Mouse (Mus musculus): ENCODE data around the gene Xrra1.

GRCm38 (mm10) chr7:99904421-99905005, 45.6 kb downstream of the Xrra1 start:
- TF ChIP-seq POLR2A (IDR thresholded peaks at IDR 0.05; ENCODE audit: extremely low read depth, insufficient read depth, low read length): no peak
- no peak for TF ChIP-seq CTCF (IDR thresholded peaks at IDR 0.05; ENCODE audit: extremely low read depth, insufficient read depth, low read length)

Measured in cortical plate, adult 2 months (tissue).